Mouse (Mus musculus) erythroblast, embryonic 14.5 days (primary cell): ENCODE results near the gene Ost4.

Source experiments
- GATA1 ChIP-seq: IDR thresholded peaks from 2 replicates; pipeline ENCODE4 v1.6.1; 2012; ENCODE audit warnings: low read length, inconsistent platforms, mixed read lengths
- TAL1 ChIP-seq: IDR thresholded peaks from 3 replicates; pipeline ENCODE4 v1.6.1; 2012; ENCODE audit warnings: low read length, inconsistent platforms, mixed read lengths

DNA sequence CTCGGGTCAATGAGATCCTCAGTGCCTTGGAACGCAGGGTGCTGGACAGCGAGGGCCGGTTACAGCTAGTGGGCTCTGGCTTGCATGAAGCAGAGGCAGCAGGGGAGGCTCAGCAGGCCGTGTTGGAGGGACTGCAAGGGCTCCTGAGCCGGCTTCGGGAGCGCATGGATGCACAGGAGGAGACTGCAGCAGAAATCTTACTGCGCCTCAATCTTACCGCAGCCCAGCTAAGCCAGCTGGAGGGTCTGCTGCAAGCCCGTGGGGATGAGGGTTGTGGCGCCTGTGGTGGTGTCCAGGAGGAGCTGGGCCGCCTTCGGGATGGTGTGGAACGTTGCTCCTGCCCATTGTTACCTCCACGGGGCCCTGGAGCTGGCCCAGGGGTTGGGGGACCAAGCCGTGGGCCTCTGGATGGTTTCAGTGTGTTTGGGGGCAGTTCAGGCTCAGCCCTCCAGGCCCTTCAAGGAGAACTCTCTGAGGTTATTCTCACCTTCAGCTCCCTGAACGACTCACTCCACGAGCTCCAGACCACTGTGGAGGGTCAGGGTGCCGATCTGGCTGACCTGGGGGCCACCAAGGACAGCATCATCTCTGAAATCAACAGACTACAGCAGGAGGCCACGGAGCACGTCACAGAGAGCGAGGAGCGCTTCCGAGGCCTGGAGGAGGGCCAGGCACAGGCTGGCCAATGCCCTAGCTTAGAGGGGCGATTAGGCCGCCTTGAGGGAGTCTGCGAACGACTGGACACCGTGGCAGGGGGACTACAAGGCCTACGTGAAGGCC lies 10.5 kb upstream of the Ost4 start:
- no peak for TF ChIP-seq GATA1
- TF ChIP-seq TAL1 = no peak
